Mouse (Mus musculus): ENCODE results near the gene Nipa2.

- no peak for TF ChIP-seq POLR2A (IDR thresholded peaks at IDR 0.05; ENCODE audit: insufficient read depth, low read length)
- TF ChIP-seq CTCF (IDR thresholded peaks at IDR 0.05; ENCODE audit: low read depth, low read length), result no peak
Measured at GRCm38 (mm10) chr7:55982010-55982700, 19.9 kb upstream of the Nipa2 start.
